Mouse (Mus musculus) thymus, adult 2 months (tissue): Measurements from ENCODE around the gene Mrpl43. TPM values are rescaled to one million over a fixed set of nuclear protein-coding genes. Genes with fewer than 3 reads are reported as not detected.
A peak's percentile ranks its signal among the peaks of the same experiment; 100 is the strongest.

Source experiments
- DNase-seq: peaks from one replicate; pipeline ENCODE4 v3.0.0; 2021
- H3K27ac ChIP-seq: fragments of 200-500 bp; 2 replicates; pipeline ENCODE4 v1.5.1; 2012; ENCODE audit warnings: low read length, control low read depth; ENCODE audit not compliant: control insufficient read depth, insufficient read depth
- H3K27me3 ChIP-seq: fragments of 200-500 bp; 2 replicates; pipeline ENCODE4 v1.6.1; 2012; ENCODE audit warnings: mild to moderate bottlenecking, low read length, moderate library complexity, mixed read lengths; ENCODE audit not compliant: control insufficient read depth, insufficient read depth
- H3K36me3 ChIP-seq: fragments of 200-500 bp; 2 replicates; pipeline ENCODE4 v1.6.1; 2012; ENCODE audit warnings: mild to moderate bottlenecking, low read length, moderate library complexity; ENCODE audit not compliant: control insufficient read depth, insufficient read depth
- H3K4me1 ChIP-seq: fragments of 200-500 bp; replicated peaks from 2 replicates; pipeline ENCODE4 v1.6.1; 2012; ENCODE audit warnings: low read length; ENCODE audit not compliant: control insufficient read depth, insufficient read depth
- H3K4me3 ChIP-seq: fragments of 200-500 bp; 2 replicates; pipeline ENCODE4 v1.5.1; 2012; ENCODE audit warnings: mild to moderate bottlenecking, low read length, control low read depth, moderate library complexity; ENCODE audit not compliant: control insufficient read depth, insufficient read depth
- CTCF ChIP-seq: fragments of 200-500 bp; IDR thresholded peaks from 2 replicates; pipeline ENCODE4 v1.5.1; 2012; ENCODE audit warnings: mild to moderate bottlenecking, control low read depth, low read length, moderate library complexity, borderline replicate concordance; ENCODE audit not compliant: control insufficient read depth, poor library complexity, insufficient read depth; ENCODE audit errors: extremely low read depth
- POLR2A ChIP-seq: fragments of 200-500 bp; IDR thresholded peaks from 2 replicates; pipeline ENCODE4 v1.6.1; 2012; ENCODE audit warnings: mild to moderate bottlenecking, low read length, control low read depth, moderate library complexity; ENCODE audit not compliant: control insufficient read depth, poor library complexity, insufficient read depth; ENCODE audit errors: extremely low read depth
- WGBS: fragments of 180-500 bp; shearing (Covaris S2); methylation state at CpG from one replicate; pipeline ENCODE4 v1.1.7; 2018; 5-methylcytosine and 5-hydroxymethylcytosine counted together
- polyA plus RNA-seq: library from polyadenylated mRNA; depleted of rRNA; stranded (reverse); fragments of >200 nt; gene quantifications from 2 replicates; pipeline ENCODE4 v1.2.3, GENCODE M21; 2012

Gene Mrpl43
- polyA plus RNA-seq, 1 experiment: 121 TPM

DNA sequence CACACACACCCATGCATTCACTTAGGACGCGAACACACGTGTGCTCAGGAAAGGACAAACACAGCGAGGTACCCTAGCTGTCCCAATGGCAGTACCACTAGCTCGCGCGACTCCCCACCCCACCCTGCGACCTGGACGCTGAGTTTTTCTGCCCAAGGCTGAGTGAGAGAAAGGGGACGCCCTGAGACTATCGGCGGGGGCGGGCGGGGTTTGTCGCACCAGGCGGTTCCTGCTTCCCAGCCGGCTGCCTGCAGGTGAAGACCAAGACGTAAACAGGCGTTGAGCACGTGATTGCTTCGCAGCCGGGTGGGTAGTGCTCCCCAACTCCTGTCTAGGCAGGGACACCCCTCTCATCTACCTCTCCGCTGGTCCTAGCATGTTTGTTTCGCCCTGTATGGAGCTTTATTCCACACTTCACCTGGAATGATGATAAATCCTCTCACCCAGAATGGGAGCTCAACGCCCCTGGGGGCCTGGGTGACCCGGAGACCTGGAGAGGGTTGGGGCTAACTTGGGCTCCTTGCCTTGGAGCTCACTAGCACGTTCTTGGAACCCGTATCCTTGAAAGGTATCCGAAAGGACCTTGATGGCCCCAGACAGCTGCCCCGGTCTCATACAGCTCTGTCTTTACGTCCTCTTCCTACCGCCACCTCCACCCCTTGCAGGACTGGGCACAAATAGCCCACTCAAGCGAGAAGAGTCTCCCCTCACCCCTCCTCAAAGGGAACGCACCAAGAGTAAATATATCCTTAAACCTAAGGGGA, 9.5 kb upstream of the Mrpl43 start:
- H3K27ac ChIP-seq: peak overlapping the region; percentile 33; the same call in 1 of the 2 replicates
- TF ChIP-seq POLR2A: no peak
- no peak for TF ChIP-seq CTCF
- peaks cover 34% of the 10 kb centered on the region for H3K4me1 ChIP-seq
- H3K4me3 ChIP-seq: peak overlapping the region; percentile 58
- under 1% methylated on average over 34 of the region's 34 CpGs for WGBS
- DNase-seq: peak; percentile 78
- no peaks in the 10 kb centered on the region; the same call in 1 of the 2 replicates for H3K27me3 ChIP-seq
- H3K36me3 ChIP-seq: no peaks in the 10 kb centered on the region

DNA sequence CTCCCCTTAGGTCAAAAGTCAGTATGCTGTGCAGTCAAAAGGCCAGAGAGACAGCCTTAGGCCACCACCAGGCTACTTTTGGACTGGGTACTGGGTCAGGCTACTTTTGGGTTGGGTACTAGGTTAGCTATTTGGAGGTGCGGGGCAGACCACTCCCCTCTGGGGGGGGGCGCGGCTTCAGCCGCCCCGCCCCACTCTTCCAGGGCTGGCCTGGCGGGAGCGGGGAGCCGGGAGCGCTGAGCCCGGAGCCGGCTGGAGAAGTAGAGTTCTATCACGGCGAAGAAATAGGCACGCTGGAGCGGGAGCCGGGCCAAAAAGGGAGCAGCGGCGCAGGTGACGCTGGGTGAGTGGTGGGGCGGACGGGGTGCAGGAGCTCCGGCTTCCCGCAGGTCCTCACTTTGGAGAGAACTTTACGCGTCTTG, 8.8 kb upstream of the Mrpl43 start:
- 0% methylated on average over 25 of the region's 25 CpGs for WGBS
- DNase-seq: peak; percentile 48
- Histone ChIP-seq H3K27me3 (no peaks in the 10 kb centered on the region; the same call in 1 of the 2 replicates), H3K27ac (no peak overlapping the region), H3K4me1 (peaks cover 34% of the 10 kb centered on the region), H3K36me3 (no peaks in the 10 kb centered on the region), H3K4me3 (peak overlapping the region; percentile 58)
- TF ChIP-seq CTCF: no peak
- no peak for TF ChIP-seq POLR2A

DNA sequence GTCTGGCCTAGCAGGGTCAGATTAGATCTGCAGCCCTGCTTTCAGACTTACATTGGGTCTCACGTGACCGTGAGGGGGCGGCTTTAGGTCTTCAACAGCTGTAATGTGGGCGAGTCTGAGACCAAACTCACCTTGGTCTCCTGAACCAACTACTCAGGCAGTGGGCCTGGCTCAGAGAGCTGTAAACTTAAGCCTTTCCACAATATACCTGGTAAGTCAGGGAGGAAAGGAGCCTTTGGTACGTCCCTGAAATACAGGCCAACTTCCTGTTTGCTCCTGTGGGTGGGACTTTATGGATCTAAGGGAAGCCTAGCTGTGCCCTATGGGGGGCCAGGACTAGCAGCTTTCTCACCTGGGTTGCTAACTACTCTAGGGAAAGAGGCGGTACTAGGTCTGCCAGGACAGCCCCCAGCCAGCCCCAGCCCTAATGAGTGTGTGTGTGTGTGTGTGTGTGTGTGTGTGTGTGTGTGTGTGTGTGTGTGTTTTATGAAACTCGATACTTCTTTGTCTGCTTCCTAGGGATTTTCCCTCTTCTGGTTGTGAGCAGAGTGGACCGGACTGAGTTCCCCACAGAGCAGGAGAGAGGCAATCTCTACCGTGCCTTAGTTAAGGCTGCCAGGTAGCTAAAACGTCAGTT, 8.2 kb upstream of the Mrpl43 start, which contains the start of gene Lzts2:
Lzts2 (plus strand) TSS at position 80 of the 637 bp plus-strand sequence.
- no peaks in the 10 kb centered on the region; the same call in 1 of the 2 replicates for H3K27me3 ChIP-seq
- H3K27ac ChIP-seq: peak within 1 kb of the TSS; percentile 37; the same call in 1 of the 2 replicates
- H3K36me3 ChIP-seq: no peaks in the 10 kb centered on the region
- 8% methylated on average over 10 of the region's 10 CpGs for WGBS
- no peak for DNase-seq
- H3K4me3 ChIP-seq: peak within 1 kb of the TSS; percentile 58
- TF ChIP-seq CTCF: no peak
- TF ChIP-seq POLR2A: no peak
- peaks cover 34% of the 10 kb centered on the region for H3K4me1 ChIP-seq

DNA sequence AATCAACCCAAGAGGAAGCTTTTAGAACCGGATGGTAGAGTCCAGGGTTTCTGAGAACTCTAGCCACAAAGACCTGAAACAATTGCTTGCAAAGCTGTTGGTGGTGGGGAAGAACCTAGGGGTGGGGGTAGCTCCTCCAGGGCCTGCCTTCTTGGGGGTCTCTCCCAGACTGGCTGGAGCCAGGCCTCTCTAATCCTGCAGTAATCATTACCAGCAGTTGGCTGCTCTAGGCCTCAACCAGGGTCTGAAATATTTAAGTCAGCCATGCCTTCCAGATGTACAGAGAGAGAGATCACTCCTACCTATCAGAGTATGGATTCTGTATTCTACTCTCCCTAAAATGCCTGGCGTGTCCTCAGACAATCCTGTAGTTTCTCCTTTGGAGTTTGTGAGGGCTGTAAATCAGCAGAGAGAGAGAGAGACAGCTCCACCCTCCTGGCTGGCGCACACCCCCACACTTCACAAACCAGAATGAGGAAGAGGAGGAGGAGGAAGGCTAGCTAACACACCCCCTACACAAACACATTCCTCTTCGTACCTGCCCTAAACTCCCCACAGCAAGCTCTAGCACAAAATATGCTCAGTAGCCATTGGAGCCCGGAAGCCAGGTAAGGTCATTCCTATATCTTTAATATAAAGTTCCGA, 7.5 kb upstream of the Mrpl43 start:
- Histone ChIP-seq H3K4me1 (peaks cover 34% of the 10 kb centered on the region), H3K36me3 (no peaks in the 10 kb centered on the region), H3K27ac (no peak overlapping the region), H3K27me3 (no peaks in the 10 kb centered on the region; the same call in 1 of the 2 replicates), H3K4me3 (no peak overlapping the region)
- TF ChIP-seq CTCF (no peak), POLR2A (no peak)
- 57% methylated on average over 6 of the region's 6 CpGs for WGBS
- DNase-seq: no peak

DNA sequence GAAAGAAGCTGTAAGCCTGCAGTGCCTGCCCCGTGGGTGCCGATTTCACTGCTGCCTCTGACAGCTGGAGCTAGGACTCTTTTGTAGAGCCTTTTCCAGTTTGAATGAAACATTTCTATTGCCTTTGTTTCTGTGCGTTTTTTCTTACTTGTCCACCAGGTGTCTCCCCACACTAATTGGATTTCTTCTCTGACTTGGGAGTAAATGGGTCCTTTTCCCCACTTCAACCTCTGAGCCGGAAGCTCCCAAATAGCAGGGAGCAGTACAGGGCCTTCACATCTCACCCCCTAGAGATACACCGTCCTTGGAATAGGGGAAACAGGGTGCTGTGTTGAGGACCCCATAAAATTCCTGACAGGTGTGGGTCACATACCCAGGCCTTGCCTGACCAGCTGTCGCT, 6.4 kb upstream of the Mrpl43 start:
- DNase-seq: no peak
- 64% methylated on average over 6 of the region's 6 CpGs for WGBS
- no peaks in the 10 kb centered on the region for H3K27me3 ChIP-seq
- no peak overlapping the region for H3K4me3 ChIP-seq
- TF ChIP-seq CTCF: no peak
- no peak for TF ChIP-seq POLR2A
- no peaks in the 10 kb centered on the region for H3K36me3 ChIP-seq
- H3K4me1 ChIP-seq: peaks cover 29% of the 10 kb centered on the region
- H3K27ac ChIP-seq: no peak overlapping the region

DNA sequence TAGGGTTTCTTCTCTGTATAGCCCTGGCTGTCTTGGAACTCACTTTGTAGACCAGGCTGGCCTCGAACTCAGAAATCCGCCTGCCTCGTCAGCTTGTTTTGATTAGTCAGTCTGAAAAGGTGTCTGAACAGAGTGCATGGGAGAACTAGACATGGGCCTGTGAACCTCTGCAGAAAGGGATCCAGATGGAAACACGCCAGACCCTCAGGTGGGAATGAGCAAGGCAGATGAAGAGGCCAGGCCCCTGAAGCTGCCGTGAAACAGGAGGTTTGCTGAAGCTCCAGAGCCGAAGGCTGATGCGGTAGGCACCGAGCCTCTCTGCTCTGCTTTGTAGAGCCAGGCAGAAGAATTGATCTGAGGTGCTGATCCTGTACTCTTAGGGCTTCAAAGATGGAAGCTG, 6.0 kb upstream of the Mrpl43 start:
- Histone ChIP-seq H3K4me1 (peaks cover 29% of the 10 kb centered on the region), H3K27ac (no peak overlapping the region), H3K36me3 (no peaks in the 10 kb centered on the region), H3K4me3 (no peak overlapping the region), H3K27me3 (no peaks in the 10 kb centered on the region)
- TF ChIP-seq POLR2A (no peak), CTCF (no peak)
- no peak for DNase-seq
- whole genome bisulfite sequencing: 95% methylated on average over 8 of the region's 8 CpGs
